Mouse (Mus musculus) liver, embryonic 16.5 days (tissue): ENCODE measurements around the gene Brk1. TPM values are rescaled to one million over a fixed set of nuclear protein-coding genes. Genes with fewer than 3 reads are reported as not detected.

Experiments used
- ATAC-seq: fragments of 200-750 bp; cut with Nextera tagmentation; 2 replicates; pipeline ENCODE4 v1.8.0; 2017; ENCODE audit warnings: low read depth, mild to moderate bottlenecking, moderate number of reproducible peaks, moderate library complexity
- H3K27ac ChIP-seq: fragments of 300-500 bp; sonication (generic); 2 replicates; pipeline ENCODE4 v1.5.1; 2014; ENCODE audit warnings: mild to moderate bottlenecking, low read length
- H3K27me3 ChIP-seq: fragments of 300-500 bp; sonication (generic); 2 replicates; pipeline ENCODE4 v1.6.1; 2014; ENCODE audit warnings: low read depth, low read length, mixed read lengths; ENCODE audit not compliant: control insufficient read depth, insufficient read depth
- H3K36me3 ChIP-seq: fragments of 300-500 bp; sonication (generic); 2 replicates; pipeline ENCODE4 v1.6.1; 2014; ENCODE audit warnings: mild to moderate bottlenecking; ENCODE audit not compliant: control insufficient read depth, insufficient read depth
- H3K4me1 ChIP-seq: fragments of 300-500 bp; sonication (generic); 2 replicates; pipeline ENCODE4 v1.6.1; 2014; ENCODE audit warnings: low read depth, low read length, mixed read lengths; ENCODE audit not compliant: control insufficient read depth
- H3K4me2 ChIP-seq: fragments of 300-500 bp; sonication (generic); 2 replicates; pipeline ENCODE4 v1.6.1; 2014; ENCODE audit warnings: low read depth, low read length, mixed read lengths
- H3K4me3 ChIP-seq: fragments of 300-500 bp; sonication (generic); 2 replicates; pipeline ENCODE4 v1.5.1; 2014; ENCODE audit warnings: low read depth, mild to moderate bottlenecking, low read length
- H3K9ac ChIP-seq: fragments of 300-500 bp; sonication (generic); 2 replicates; pipeline ENCODE4 v1.6.1; 2014; ENCODE audit warnings: low read depth, low read length
- H3K9me3 ChIP-seq: fragments of 300-500 bp; sonication (generic); replicated peaks from 2 replicates; pipeline ENCODE4 v1.6.1; 2016; ENCODE audit warnings: low read length; ENCODE audit not compliant: control insufficient read depth
- WGBS: fragments of 180-500 bp; shearing (Covaris S2); extraction: QIAGEN DNeasy Blood & Tissue Kit; methylation state at CpG from one replicate; pipeline ENCODE4 v1.1.7; 2014; ENCODE audit not compliant: insufficient replicate concordance; 5-methylcytosine and 5-hydroxymethylcytosine counted together
- polyA plus RNA-seq: library from polyadenylated mRNA; unstranded; fragments of >200 nt; fragmentation: Nextera tagmentation; extraction: Ambion mirVana; gene quantifications from 2 replicates; pipeline ENCODE4 v1.2.1, GENCODE M21; 2015

Brk1 gene
- polyA plus RNA-seq, 1 experiment from 2014 or later, result 77.9 TPM

GRCm38 (mm10) chr6:113597945-113598344 lies 6.6 kb upstream of the Brk1 start:
- Histone ChIP-seq H3K27me3 (no peaks in the 10 kb centered on the region), H3K27ac (no peak overlapping the region), H3K4me2 (no peak overlapping the region), H3K4me1 (peaks cover 4% of the 10 kb centered on the region; the same call in 1 of the 2 replicates), H3K4me3 (no peak overlapping the region), H3K9me3 (no peaks in the 10 kb centered on the region), H3K36me3 (no peaks in the 10 kb centered on the region), H3K9ac (no peak overlapping the region)
- 76% methylated on average over 4 of the region's 4 CpGs for WGBS
- ATAC-seq, result no peak

DNA sequence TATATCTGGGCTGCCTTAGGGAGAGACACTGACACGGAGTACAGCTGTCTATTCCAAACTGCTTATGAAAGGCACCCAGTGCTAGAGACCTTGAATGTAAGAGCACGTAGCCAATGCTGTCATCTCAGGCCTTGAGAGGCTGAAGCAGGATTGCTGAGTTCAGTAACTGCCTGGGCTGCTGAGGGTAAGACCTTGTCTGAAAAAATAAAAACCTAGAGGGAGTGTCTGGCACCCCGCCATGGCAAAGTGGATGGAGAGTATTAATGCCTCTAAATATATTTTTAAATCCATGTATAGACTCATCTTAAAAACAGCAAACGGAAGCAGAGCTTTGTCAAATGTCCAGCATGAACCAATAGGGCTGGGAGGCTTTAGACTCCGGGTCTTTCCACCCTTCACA lies 4.7 kb upstream of the Brk1 start:
- Histone ChIP-seq H3K27me3 (no peaks in the 10 kb centered on the region), H3K36me3 (no peaks in the 10 kb centered on the region), H3K4me2 (no peak overlapping the region), H3K27ac (no peak overlapping the region), H3K9me3 (no peaks in the 10 kb centered on the region), H3K4me3 (no peak overlapping the region), H3K4me1 (peaks cover 5% of the 10 kb centered on the region; the same call in 1 of the 2 replicates), H3K9ac (no peak overlapping the region)
- ATAC-seq, result no peak
- WGBS, result 78% methylated on average over 5 of the region's 5 CpGs

DNA sequence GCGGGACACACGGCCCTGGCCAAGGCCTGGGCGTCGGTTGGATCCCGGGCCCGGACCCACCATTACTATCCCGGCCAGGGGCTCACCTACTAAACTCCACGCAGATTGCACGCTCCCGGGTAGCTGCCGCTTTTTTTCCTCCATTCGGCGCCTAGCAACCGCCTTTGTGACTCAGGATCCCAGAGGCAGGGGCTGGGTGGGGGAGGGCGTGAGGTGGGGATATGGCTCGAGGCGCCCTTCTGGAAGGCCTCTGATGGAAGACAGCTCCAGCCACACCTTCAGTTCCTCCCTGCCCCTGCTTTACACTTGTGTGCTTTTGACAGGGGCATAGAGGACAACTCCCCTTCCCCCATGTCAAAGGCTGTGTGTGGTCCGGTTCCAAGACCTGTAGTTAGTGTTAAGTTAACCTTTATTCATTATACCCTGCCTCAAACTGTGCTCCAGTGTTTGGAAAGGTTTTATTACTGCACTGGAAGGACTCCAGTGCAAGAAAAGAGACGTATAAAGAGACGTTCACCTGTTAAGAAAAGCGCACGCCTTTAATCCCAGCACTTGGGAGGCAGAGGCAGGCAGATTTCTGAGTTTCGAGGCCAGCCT lies 3.9 kb upstream of the Brk1 start, which contains the start of gene Fancd2os:
Gene Fancd2os (minus strand): TSS at position 173 of the 597 bp plus-strand sequence.
- ATAC-seq, result no peak
- Histone ChIP-seq H3K9ac (no peak within 1 kb of the TSS), H3K27me3 (no peaks in the 10 kb centered on the region)

DNA sequence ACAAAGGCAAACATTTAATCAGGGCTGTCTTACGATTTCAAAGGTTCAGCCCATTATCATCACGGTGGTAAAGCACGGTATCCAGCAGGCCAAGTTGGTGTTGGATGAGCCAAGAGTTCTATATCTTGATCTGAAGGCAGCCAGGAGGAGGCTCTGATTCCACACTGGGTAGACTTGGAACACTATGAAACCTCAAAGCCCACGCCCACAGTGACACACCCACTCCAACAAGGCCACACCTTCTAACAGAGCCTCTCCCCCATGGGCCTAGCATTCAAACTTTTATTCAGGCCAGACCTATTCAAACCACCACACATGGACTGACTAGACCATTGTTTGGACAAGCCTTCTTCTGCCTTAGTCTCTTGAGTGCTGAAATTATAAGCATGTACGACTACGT lies 1.8 kb upstream of the Brk1 start:
- H3K27ac ChIP-seq, result no peak overlapping the region
- no peak for ATAC-seq
- H3K36me3 ChIP-seq, result no peaks in the 10 kb centered on the region
- H3K9ac ChIP-seq, result no peak overlapping the region
- H3K4me3 ChIP-seq, result no peak overlapping the region
- 77% methylated on average over 6 of the region's 6 CpGs for WGBS
- no peaks in the 10 kb centered on the region for H3K27me3 ChIP-seq
- H3K9me3 ChIP-seq, result no peaks in the 10 kb centered on the region
- no peak overlapping the region for H3K4me2 ChIP-seq
- peaks cover 17% of the 10 kb centered on the region for H3K4me1 ChIP-seq

More for the DNA sequence above, 3.9 kb upstream of the Brk1 start, which contains the start of gene Fancd2os:
- H3K4me3 ChIP-seq, result no peak within 1 kb of the TSS
- 70% methylated on average over 23 of the region's 23 CpGs for WGBS
- H3K4me1 ChIP-seq, result peaks cover 8% of the 10 kb centered on the region
- no peaks in the 10 kb centered on the region for H3K9me3 ChIP-seq
- H3K4me2 ChIP-seq, result no peak within 1 kb of the TSS
- H3K27ac ChIP-seq, result no peak within 1 kb of the TSS
- no peaks in the 10 kb centered on the region for H3K36me3 ChIP-seq

- 58% methylated on average over 12 of the region's 12 CpGs for WGBS
- Histone ChIP-seq H3K4me2 (peak overlapping the region; percentile 81), H3K36me3 (no peaks in the 10 kb centered on the region), H3K4me1 (peaks cover 17% of the 10 kb centered on the region), H3K9ac (peak overlapping the region; percentile 90), H3K27ac (peak overlapping the region; percentile 83; the same call in 1 of the 2 replicates), H3K9me3 (no peaks in the 10 kb centered on the region), H3K27me3 (no peaks in the 10 kb centered on the region), H3K4me3 (peak overlapping the region; percentile 94)
- ATAC-seq, result no peak
Observed at GRCm38 (mm10) chr6:113603993-113604392, 579 bp upstream of the Brk1 start.

DNA sequence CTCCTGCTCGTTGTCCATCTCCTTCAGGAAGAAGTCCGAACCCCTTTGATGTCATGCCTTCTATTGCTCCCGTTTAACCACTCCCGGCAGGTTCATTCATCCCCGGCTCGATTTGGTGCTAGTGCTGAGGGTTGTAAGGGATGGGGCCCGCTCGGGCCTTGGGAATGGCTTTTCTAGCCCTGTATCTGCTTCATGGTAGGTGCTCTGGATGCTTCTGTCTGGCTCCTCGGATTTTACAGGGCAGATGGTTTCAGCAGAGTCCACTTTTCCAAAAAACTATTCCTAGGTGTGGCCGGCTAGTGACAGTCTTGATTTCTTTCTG lies 613 bp downstream of the Brk1 start:
- H3K4me2 ChIP-seq, result peak overlapping the region; percentile 81
- peaks cover 17% of the 10 kb centered on the region for H3K4me1 ChIP-seq
- ATAC-seq, result peak; percentile 4; the same call in 1 of the 2 replicates
- no peaks in the 10 kb centered on the region for H3K27me3 ChIP-seq
- H3K4me3 ChIP-seq, result peak overlapping the region; percentile 94
- peak overlapping the region; percentile 83; the same call in 1 of the 2 replicates for H3K27ac ChIP-seq
- H3K9me3 ChIP-seq, result no peaks in the 10 kb centered on the region
- 1% methylated on average over 10 of the region's 10 CpGs for WGBS
- peak overlapping the region; percentile 90 for H3K9ac ChIP-seq
- no peaks in the 10 kb centered on the region for H3K36me3 ChIP-seq

GRCm38 (mm10) chr6:113608871-113609270 lies 4.3 kb downstream of the Brk1 start:
- H3K4me2 ChIP-seq, result no peak overlapping the region
- no peaks in the 10 kb centered on the region for H3K27me3 ChIP-seq
- no peak overlapping the region for H3K4me3 ChIP-seq
- no peak overlapping the region for H3K9ac ChIP-seq
- WGBS, result 72% methylated on average over 6 of the region's 6 CpGs
- no peaks in the 10 kb centered on the region for H3K9me3 ChIP-seq
- no peak for ATAC-seq
- peaks cover 2% of the 10 kb centered on the region; the same call in 1 of the 2 replicates for H3K36me3 ChIP-seq
- H3K4me1 ChIP-seq, result peaks cover 14% of the 10 kb centered on the region
- H3K27ac ChIP-seq, result no peak overlapping the region

- no peak overlapping the region for H3K27ac ChIP-seq
- ATAC-seq, result no peak
- 81% methylated on average over 7 of the region's 7 CpGs for WGBS
- no peaks in the 10 kb centered on the region for H3K9me3 ChIP-seq
- H3K4me2 ChIP-seq, result no peak overlapping the region
- H3K4me1 ChIP-seq, result peaks cover 14% of the 10 kb centered on the region
- no peak overlapping the region for H3K9ac ChIP-seq
- H3K36me3 ChIP-seq, result peaks cover 2% of the 10 kb centered on the region; the same call in 1 of the 2 replicates
- no peak overlapping the region for H3K4me3 ChIP-seq
- H3K27me3 ChIP-seq, result no peaks in the 10 kb centered on the region
Observed at GRCm38 (mm10) chr6:113609293-113609692, 4.7 kb downstream of the Brk1 start.

DNA sequence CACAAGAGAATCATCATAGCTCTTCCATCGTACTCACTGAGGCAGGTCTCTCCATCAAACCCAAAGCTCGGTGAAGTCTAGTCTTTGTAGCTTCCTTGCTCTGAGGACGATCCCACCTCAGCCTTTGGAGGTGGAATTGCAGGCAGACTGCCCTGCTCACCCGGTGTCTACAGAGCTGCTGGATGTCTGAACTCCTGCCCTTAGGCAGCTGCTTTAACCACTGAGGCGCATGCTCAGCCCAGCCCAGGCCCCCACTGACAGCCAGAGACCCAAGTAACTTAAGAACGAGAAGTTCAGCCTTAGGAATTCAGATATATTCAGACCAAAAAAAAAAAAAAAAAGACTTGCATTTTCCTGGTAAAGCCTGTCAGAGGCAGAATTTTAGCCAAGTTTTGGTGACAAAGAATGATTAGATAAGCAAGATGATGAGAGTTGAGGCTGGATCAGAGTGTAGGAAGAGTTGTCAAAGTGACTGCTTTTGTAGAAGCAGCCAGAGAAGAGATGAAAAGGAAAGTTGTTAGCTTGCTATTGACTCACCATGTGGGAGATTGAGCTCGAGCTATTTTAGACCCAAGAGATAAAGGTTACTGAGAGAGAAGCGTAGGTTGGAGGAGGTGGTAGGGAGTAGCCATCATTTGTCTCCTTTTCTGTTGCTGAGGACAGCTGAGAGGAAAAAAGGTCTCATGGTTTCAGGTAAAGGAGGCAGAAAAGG lies 7.8 kb downstream of the Brk1 start:
- Histone ChIP-seq H3K9ac (no peak overlapping the region), H3K4me3 (no peak overlapping the region), H3K27ac (no peak overlapping the region), H3K36me3 (peaks cover 20% of the 10 kb centered on the region), H3K27me3 (no peaks in the 10 kb centered on the region), H3K4me1 (peaks cover 2% of the 10 kb centered on the region; the same call in 1 of the 2 replicates), H3K9me3 (no peaks in the 10 kb centered on the region), H3K4me2 (no peak overlapping the region)
- WGBS, result 73% methylated on average over 8 of the region's 8 CpGs
- no peak for ATAC-seq
